Mouse (Mus musculus) kidney, postnatal 36 days (tissue): ENCODE measurements around the gene Cd160.

Experiments
- DNase-seq, 2 experiments: peaks; one replicate each; pipeline ENCODE4 v3.0.0; 2021 to 2022; ENCODE audit warnings: mixed read lengths in 2 of 2

Gene Cd160

DNA sequence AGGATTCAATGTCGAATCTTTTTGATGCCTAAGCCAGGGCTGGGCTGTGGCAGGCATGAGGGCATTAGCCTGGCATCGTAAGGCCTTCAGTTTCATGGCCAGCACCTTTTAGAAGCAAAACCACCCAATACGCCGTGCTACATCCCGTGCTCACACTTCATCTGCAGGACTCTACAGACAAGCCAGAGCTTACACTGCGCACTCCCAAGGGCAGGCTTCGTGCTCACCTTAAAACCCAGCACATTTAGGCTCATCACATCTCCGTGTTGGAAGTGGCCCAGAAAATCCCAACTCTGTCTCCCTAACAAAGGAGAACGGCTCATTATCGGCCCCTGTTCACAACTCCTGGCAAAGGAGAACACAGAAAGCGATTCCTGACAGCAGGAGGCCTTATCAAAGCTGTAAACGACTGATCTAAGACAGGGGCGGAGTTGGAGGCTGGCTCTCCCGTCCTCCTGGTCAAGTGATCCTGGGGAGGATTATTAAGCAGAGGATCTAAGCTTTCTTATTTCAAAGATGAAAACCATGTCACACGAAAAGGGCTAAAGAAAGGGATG is 765 bp downstream of the Cd160 start:
- DNase-seq: peak in 1 of 2 experiments; percentile 28

DNA sequence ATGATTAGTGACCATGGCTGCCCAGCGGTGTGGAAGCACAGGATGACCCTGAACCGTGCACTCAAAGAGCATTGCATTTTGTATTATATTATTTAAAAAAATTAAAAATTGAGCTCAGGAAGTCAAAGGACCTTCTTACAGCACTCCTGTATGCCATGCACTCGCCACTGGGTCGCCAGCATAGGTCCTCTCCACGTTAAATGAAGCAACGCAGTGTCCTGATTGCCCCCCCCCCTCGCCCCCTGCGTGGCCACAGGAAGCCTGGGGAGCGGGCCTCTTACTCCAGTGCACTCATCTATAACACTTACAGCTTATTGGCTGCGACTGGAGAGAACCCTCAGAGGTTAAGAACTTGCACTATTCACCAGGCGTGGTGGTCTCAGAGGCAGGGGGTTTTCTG is 3.9 kb downstream of the Cd160 start:
- peak in 1 of 2 experiments; percentile 9 for DNase-seq

DNA sequence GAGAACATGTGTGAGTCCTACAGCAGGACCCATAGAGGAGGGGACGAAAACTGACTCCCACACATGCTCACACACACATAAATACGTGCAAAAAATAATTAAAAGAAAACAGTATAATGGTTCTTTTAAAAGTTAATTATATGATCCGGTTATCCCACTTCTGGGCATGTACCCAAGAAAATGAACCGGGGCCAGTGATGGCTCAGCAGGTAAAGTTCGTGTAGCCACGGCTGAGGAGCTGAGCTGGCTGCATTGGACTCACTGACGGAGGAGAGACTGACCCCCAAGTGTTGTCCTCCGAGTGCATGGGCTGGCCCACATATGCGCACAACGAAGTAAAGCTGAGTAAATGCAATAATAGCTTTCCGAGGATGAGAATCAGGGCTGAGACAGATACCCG is 4.5 kb downstream of the Cd160 start:
- DNase-seq: peak; percentile 76 to 85

DNA sequence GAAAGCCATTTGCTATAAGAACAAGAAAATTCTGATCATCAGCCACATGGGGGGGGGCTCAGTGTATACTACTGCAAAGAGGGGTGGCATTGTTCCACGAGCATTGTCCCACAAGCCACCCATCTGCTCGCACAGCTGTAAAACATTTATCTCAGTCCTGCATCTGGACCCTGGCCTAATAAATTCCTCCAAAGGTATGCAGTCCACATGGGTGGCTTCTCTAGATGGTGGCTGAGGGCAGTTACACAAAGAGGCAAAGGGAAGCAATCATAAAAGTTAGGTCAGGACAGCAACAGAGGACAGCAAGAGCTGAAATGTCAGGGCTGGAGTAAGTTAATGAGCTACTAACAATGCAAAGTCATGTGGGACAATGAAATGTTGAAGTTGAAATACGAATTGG is 5.5 kb downstream of the Cd160 start:
- DNase-seq: peak; percentile 40 to 71

DNA sequence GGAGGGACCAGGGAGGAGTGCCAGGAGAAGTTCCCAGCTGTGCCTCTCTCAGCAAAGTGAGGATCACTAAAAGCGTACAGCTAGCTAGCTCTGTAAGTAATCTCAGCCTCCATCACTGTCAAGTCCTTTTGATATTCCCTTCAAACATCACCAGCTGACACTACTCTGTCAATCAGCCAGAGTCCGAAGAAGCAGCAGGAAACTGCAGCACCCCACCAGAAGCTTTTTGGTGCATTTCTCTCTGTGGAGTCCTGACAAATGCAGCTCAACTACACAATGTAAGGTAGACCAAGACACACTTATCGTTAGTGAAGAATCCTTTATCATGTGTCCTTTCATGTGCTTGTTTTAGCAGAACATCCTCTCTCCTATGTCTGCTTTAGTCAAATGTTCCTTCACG is 7.6 kb downstream of the Cd160 start:
- no peak for DNase-seq

DNA sequence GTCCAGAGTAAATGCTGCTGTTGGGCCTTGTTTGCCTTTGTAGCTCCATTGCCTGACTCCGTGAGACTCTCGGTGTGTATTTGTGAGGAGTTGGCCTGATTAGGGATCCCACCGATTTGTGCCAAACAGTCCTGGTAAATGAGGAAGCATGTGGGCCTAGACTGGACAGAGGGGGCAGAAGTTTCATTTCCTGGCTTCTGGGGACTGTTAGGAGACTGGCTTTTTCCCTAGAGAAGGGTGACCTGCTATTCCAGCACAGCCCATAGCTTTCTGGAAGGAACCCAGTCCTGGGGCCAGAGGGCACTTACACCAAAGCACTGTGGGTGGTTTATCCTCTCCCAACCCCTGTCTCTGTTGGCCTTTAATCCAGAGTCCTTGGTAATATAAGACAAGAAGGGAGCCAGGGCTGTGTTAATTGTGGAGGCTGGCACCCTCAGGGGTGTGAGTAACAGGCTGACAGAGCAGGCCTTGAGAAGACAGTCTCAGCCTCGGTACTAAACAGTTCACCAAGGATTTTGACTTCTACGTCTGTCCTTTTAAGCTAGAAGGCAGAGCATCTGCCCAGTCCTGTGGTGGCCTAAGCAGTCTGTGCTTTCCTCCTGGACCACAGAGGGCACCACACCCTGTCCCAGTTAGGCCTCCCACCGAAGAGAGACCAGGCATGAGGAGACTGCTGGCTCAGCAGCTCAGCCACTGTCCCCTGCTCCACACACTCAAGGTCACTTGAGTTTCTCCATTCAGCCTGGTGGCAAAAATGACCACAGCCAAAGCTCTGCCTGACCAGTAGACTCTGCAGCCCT is 8.8 kb downstream of the Cd160 start:
- DNase-seq: peak; percentile 72 to 86

DNA sequence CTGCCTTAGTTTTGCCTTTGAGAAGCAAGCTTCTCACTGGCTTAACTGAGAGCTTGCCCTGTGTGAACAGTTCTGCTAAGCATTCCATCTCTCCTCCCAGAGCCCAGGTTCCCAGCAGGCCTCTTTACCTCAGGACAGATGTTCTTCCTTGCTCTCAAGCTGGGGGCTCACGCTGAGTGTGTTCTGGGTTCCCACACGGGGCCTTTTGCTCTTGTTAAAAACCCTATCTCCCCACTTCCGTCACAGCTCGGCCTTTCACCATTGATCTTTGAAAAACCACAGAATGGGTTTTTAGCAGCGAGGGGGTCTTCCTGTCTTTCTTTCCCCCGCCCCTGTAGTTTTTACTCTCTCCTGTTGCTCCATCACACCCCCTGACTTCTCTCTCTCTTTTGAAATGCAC is 14.8 kb downstream of the Cd160 start:
- no peak for DNase-seq

DNA sequence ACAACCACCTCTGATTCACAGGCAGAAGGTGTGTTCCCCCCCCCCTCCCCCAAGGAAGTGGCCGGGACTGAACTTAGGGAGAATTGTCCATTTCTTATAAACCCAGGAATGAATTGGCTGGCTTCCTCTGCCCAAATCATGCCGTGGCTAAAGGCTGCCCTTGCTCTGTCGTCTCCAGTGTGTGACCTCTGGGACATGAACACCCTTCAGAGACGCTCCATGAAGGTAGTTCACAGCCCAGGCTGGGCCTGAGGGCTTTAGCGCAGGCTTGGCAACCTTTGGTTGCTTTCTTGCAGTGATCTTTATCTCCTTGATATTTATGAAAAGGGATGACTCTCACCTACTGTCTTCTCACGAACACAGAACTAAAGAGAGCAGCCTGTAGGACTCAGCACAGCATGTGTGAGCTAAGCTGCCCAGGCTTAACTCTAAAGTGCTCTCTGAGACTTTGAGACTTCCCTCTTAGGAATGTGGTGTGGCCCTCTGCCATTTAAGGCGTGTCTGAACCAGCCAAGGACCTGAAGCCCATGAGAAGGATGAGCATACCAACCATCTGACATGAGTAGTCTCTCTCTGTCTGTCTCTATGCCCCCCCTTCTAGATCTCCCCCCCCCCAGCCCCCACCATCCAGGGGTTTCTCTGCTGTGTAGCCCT is 15.4 kb downstream of the Cd160 start:
- DNase-seq: peak; percentile 85

DNA sequence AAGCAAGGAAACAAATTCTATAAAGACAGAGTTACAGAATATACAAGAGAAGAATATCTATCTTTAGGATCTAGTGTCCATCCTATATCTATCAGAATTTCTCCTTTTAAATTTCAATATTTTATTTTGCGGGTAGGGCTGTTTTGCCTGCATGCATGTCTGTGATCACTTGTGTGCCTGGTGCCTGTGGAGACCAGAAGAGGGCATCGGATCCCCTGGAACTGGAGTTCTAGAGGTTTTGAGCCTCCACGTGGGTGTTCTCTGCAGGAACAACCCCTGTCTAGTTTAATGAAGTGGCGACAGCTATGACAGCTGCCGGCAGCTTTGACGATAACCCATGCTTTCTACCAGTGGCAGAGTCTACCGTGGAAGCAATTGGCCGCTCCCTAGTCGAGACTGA is 16.0 kb downstream of the Cd160 start:
- DNase-seq: peak; percentile 70 to 75

DNA sequence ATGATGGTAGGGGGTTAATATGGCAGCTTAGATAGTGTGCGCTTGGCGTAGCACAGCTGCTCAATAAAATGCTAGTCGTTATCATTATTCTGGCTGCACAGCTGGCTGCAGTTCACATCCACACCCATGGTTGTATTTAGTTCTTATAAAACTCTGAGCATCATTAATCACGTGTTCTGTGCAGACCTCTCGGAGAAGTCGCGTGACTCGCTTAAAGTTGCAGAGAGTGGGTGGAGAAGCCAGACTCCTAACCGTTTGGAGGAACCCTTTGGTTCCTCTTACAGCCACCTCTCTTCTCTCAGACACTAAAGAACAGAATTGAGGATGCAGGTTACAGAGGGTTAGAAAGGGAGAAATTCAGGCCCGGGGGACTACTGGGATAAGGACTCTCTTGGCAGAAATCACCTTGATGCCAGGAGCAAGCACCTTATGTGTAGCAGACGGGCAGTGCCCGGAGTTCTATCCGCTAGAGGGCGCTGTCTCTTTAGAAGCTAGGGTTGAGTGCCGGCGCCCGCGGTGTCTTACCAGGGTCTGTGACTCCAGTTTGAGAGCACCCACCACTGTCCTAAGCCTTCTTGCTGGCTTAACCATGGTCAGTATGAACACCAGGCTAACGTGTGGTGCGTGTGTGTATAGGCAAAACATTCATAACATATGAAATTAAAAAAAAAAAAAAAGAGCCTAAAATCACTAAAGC is 16.6 kb downstream of the Cd160 start:
- peak; percentile 90 to 96 for DNase-seq

DNA sequence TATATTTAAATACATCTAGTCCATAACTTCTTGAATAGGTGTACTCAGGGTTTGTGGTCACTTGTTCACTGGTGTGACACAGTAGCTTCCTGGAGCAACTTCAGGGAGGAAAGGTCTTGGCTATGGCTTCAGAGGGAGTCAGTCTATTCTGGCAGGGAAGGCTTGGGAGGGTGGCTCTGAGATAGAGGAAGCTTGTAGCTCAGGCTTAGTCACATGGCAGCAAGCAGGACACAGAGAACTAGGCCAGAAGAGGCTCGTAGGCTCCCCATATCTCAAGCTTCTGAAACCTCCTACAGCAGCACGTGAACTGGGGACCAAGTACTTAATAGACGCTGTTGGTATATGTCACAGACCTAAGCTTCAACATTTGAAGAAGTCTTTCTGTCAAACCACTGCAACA is 17.9 kb downstream of the Cd160 start:
- DNase-seq: no peak

DNA sequence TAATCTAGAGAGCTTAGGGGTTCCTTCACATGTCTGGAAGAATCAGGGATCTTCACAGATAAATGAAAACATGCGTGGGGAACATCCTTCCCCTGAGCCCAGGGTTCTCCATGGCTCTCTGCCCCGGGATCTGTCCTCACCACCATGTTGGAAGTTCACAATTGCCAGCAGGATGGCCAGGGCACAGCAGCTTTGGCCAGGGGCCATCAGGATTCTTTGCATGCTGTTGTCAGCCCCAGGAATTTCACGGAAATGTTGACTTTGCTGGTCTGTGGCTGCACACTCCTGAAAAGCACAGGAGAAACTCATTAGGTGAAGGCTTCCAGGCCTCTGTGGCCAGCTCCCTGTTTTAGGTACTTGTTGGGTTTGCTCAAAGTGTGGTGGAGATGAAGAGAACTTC is 20.5 kb downstream of the Cd160 start:
- DNase-seq: no peak

DNA sequence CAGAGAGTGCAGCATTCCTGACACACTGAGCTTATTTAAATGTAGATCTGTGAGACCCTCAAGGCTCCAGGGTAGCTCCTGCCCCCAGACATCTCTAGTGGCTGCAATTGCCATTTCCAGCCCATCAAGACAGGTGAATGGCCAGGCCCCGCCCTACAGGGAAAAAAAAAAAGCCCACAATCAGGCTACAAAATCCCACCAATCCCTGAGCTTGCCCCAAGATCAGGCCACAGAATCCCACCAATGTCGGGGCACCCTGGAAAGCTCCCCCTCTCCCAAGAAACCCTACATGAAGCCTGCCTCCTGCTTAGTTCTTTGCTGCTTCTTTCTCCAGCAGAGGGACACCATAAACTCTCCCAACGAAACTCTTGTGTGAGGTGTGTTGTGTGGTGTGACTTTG is 21.0 kb downstream of the Cd160 start:
- DNase-seq: no peak

DNA sequence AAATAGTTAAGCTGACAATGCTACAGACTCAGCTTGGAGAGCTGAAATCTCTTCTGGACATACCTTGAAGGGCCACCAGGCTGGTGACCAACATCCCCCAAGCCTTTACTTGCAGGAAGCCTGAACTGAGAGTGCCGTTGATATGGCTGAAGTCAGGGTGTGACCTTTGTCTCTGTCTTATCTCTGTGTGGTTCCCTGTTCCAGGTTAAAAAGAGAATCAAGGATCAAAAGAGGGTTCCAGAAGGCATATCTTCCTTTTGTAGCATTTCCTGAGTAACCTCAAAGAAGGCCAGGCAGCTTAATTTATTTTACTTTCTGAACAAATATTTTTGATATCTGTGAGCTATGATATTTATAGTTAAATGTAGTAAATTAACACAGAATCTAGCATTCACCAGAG is 26.9 kb downstream of the Cd160 start:
- no peak for DNase-seq

DNA sequence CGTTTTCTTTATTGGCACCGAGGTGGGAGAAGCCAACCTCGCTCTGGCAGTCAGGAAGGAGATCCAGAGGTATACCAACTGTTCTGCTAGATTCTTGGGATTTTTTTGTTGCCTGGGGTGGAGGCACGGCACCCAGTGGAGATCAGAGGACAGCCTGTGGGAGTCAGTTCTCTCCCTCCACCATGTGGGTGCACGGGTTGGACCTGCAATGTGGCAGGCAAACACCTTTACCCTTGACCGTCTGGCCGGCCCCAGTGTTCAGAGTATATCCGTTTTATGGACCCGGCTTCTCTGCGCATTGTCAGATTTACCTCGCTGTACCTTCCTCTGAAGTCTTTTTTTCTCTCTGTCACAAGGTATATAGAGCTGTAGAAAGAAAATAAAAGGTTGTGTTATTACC is 28.9 kb downstream of the Cd160 start:
- no peak for DNase-seq

DNA sequence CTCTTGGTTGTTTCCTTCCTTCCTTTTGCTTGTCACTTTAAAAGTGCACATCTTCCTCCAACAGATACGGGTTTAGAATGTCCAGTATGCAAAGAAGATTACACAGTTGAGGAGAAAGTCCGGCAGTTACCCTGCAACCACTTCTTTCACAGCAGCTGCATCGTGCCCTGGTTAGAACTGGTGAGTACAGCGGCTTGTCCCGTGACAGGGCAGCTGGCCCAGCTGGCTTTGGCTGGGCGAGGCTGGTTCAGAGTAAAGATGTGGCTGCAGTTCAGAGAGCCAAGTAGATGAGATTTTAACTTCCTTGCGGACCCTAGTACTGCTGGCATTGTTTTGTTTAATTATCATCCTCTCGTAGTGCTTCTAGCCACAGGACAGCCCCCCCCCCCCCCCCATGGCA is 40.6 kb downstream of the Cd160 start:
- peak; percentile 75 to 82 for DNase-seq

DNA sequence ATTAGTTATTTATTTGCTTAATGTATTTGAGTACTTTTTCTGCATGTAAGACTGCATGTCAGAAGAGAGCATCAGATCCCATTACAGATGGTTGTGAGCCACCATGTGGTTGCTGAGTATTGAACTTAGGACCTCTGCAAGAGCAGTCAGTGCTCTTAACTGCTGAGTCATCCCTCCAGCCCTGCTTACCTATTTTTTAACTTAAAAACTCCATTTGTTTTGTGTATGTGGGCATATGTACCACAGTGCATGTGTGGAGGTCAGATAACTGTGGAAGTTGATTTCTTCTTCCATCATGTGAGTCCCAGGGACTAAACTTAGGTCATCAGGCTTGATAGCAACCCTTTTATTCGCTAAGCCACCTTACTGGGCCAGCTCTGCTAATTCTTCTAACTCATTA is 41.4 kb downstream of the Cd160 start:
- no peak for DNase-seq

DNA sequence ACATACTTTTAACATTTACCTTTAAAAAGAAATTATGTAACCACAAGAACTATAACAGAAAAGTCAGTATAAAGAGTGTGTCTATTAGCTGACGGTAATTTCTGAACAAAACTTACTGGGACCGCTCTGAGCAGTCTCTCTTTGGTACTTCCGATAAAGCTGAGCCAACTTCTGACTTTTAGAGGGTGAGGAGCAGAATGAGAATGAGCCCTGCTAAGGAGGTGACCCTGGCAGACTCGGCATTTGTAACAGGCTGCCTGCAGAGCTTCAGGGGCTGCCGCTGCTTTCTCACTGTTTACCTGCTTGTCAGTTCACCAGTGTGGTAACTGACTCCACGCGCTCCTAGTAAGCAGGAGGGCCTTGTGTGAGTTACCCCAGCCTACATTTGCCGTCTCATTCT is 46.9 kb downstream of the Cd160 start:
- no peak for DNase-seq

DNA sequence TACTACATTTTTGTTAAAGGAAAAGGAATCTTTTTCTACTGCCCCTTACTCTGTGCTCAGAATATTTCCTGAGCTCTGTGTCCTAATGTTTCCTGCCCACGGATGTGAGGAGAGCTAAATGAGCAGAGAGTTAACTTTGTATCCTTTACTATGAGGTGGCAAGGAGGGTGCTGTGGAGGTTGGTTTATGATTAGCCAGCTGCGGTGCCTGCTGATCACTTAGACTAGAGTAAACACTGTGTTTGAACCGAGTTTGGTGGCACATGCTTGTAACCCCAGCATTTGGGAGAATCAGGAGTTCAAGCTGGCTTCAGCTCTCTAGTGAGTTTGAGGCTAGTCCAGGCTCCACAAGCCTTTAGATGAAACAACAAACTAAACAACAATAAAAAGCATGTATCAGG is 52.0 kb downstream of the Cd160 start:
- peak; percentile 71 to 75 for DNase-seq

DNA sequence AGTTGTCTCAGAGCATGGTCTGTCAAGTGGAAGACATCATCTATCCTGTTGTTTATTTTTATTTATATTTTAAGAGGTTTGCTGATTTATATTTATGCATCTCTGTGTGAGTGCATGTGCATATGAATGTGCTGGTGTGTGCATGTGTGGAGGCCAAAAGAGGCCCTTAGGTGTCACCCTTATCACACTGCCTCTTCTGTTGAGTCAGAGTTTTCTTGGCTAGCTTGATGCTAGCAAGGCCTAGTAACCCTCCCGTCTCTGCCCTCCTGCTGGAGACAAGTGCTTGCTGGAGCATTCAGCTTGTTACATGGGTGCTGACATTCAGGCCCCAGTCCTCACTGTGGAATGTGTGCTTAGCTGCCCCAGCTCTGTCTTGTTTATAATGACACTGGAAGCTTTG is 56.2 kb downstream of the Cd160 start:
- peak in 1 of 2 experiments; percentile 26 for DNase-seq

DNA sequence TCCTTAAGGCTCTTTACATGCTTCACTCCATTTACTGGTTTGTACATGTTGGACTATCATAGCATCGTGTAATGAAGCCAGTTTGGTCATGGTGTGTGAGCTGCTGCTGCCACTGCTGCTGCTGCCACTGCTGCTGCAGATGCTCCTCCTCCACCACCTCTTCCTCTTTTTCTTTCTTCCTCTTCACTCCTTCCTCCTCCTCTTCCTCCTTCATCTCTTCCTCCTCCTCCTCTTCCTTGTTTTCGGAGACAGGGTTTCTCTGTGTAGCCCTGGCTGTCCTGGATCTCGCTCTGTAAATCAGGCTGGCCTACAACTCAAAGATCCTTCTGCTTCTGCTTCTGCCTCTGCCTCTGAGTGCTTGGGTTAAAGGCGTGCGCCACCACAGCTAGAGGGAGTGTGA is 59.2 kb downstream of the Cd160 start:
- DNase-seq: no peak

DNA sequence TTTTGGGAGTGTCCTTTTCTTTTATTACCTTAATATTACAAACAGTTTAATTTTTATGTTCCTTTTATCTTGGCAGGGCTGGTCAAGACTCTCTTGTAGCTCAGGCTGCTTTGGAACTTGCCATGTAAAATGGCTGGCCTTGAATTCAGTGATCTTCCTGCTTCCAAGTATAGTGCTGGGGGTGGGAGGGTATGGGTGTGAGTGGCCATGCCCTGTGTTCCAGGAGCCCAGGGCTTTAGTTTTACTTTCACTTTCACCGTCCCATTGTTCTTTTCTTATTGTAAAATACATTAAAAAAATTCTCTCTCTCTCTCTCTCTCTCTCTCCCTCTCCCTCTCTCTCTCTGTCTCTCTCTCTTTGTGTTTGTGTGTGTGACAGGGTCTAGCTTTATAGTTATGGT is 64.6 kb downstream of the Cd160 start:
- peak in 1 of 2 experiments; percentile 14 for DNase-seq

DNA sequence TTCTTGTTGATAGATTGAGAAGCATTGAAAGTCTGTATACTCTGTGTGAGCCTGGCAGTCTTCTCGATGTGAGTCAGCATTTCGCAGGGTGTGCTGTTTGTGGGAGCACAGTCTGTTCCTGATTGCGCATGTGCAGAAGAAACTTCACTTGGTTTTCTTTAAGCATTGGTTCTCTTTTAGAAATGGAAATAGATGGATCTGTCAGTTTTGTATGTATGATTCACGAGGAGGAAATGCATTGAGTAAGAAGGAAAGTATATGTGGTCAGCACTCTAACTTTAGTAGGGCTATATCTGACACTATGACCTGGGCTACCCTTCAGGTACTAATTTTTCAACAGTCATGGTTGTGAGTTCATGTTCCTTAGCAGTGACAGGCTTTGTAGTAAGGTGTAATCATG is 69.5 kb downstream of the Cd160 start:
- no peak for DNase-seq

DNA sequence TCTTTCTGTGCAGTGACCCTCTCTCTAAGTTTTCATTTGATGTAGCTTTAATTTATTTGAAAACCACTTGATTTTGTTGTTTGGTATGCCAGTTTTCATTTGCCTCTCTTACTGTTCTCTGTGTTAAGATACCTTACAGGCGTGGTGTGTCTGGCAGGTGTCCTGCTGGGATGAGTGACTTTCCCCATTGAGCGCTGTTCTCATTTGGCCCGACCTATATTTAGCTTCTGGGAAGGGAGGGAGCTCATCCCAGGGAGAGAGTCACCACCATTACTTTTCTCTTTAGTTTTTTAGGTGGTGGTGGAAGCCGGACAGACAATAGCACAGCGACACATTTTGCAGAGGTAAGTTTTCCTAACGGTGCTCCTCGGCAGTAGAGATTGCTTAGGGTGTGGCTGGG is 71.5 kb downstream of the Cd160 start:
- no peak for DNase-seq
